Mouse (Mus musculus) lung, postnatal 0 days (tissue): ENCODE measurements around the gene Atp5j.

Source experiments
- CTCF ChIP-seq: IDR thresholded peaks from 2 replicates; pipeline ENCODE4 v1.5.1; 2016; ENCODE audit warnings: antibody characterized with exemption, mild to moderate bottlenecking
- EP300 ChIP-seq: IDR thresholded peaks from 2 replicates; pipeline ENCODE4 v1.6.1; 2016; ENCODE audit warnings: antibody characterized with exemption, mild to moderate bottlenecking, control low read depth

- TF ChIP-seq CTCF (no peak), EP300 (no peak)
Measured at GRCm38 (mm10) chr16:84884572-84884971, 49.1 kb upstream of the Atp5j start.
